Mouse (Mus musculus) kidney, embryonic 14.5 days (tissue): ENCODE results near the gene Ift81. TPM values are rescaled to one million over a fixed set of nuclear protein-coding genes. Genes with fewer than 3 reads are reported as not detected.

Source experiments
- ATAC-seq: fragments of 200-750 bp; cut with Nextera tagmentation; 2 replicates; pipeline ENCODE4 v1.8.0; 2017; ENCODE audit warnings: moderate number of reproducible peaks, mild to moderate bottlenecking, moderate TSS enrichment, moderate library complexity; ENCODE audit not compliant: low FRiP score, low TSS enrichment
- H3K27ac ChIP-seq: fragments of 300-500 bp; sonication (generic); 2 replicates; pipeline ENCODE4 v1.5.1; 2014; ENCODE audit warnings: low read depth, mild to moderate bottlenecking, low read length, moderate library complexity, mixed read lengths
- H3K27me3 ChIP-seq: fragments of 300-500 bp; sonication (generic); 2 replicates; pipeline ENCODE4 v1.6.1; 2014; ENCODE audit warnings: mild to moderate bottlenecking, low read length; ENCODE audit not compliant: control insufficient read depth, insufficient read depth
- H3K36me3 ChIP-seq: fragments of 300-500 bp; sonication (generic); 2 replicates; pipeline ENCODE4 v1.6.1; 2014; ENCODE audit warnings: low read length, mixed read lengths; ENCODE audit not compliant: control insufficient read depth, insufficient read depth
- H3K4me1 ChIP-seq: fragments of 300-500 bp; sonication (generic); 2 replicates; pipeline ENCODE4 v1.6.1; 2014; ENCODE audit warnings: low read length, mixed read lengths; ENCODE audit not compliant: control insufficient read depth, insufficient read depth
- H3K4me2 ChIP-seq: fragments of 300-500 bp; sonication (generic); replicated peaks from 2 replicates; pipeline ENCODE4 v1.6.1; 2014; ENCODE audit warnings: low read depth, mild to moderate bottlenecking, low read length
- H3K4me3 ChIP-seq: fragments of 300-500 bp; sonication (generic); 2 replicates; pipeline ENCODE4 v1.5.1; 2014; ENCODE audit warnings: mild to moderate bottlenecking, low read length
- H3K9ac ChIP-seq: fragments of 300-500 bp; sonication (generic); 2 replicates; pipeline ENCODE4 v1.6.1; 2014; ENCODE audit warnings: low read depth, mild to moderate bottlenecking, low read length, moderate library complexity
- H3K9me3 ChIP-seq: fragments of 300-500 bp; sonication (generic); 2 replicates; pipeline ENCODE4 v1.6.1; 2016; ENCODE audit warnings: low read length; ENCODE audit not compliant: control insufficient read depth
- WGBS: fragments of 180-500 bp; shearing (Covaris S2); extraction: QIAGEN DNeasy Blood & Tissue Kit; methylation state at CpG from one replicate; pipeline ENCODE4 v1.1.7; 2014; 5-methylcytosine and 5-hydroxymethylcytosine counted together
- polyA plus RNA-seq: library from polyadenylated mRNA; unstranded; fragments of >200 nt; fragmentation: Nextera tagmentation; extraction: Ambion mirVana; gene quantifications from 2 replicates; pipeline ENCODE4 v1.2.1, GENCODE M21; 2014

The Ift81 gene
- polyA plus RNA-seq, 1 experiment from 2014 or later, result 46.0 TPM

DNA sequence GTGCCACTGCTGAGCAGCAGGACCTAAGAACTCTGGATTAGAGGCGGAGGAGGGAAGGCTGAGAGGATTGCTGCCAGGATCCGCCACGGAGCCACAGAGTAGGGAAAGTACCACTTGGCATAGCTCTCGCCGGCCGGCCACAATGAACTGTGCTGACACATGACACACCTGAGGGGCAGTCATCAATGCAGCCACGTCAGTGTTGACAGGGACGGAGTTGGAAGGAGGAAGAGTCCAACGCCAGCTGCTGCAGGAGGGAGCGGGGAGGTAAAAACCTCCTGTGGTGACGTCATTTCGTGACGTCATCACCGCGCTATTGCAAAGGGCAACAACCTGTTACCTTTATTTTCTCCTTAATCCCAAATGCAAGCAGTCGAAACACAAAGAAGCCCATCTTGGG, 22.6 kb upstream of the Ift81 start:
- Histone ChIP-seq H3K4me1 (0 out of 2 replicates have a peak, but pooled peaks cover 3% of the 10 kb centered on the region), H3K27ac (no peak overlapping the region), H3K36me3 (no peaks in the 10 kb centered on the region), H3K4me2 (peak overlapping the region; percentile 31), H3K9me3 (no peaks in the 10 kb centered on the region), H3K27me3 (no peaks in the 10 kb centered on the region), H3K4me3 (no peak overlapping the region), H3K9ac (peak overlapping the region; percentile 23; the same call in 1 of the 2 replicates)
- ATAC-seq, result peak; percentile 53
- 41% methylated on average over 16 of the region's 16 CpGs for whole genome bisulfite sequencing

DNA sequence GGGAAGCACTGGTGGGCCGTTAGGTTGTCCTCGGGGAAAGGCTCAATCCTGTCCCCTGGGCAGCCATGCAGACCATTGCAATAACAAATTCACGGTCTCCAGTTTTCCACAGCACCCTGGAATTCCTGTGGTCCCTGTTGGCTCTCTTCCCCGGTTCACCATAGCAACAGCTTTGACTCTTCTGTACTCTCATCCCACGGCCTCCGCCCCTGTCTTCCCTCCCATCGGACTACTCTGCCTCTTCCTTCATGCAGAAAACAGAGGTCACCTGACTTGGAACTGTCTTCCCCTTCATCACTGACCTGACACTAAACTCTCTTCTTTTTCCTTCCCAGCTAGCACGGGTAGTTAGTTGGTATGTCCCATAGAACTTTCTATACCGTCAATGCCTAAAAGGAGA, 22.0 kb upstream of the Ift81 start:
- Histone ChIP-seq H3K36me3 (no peaks in the 10 kb centered on the region), H3K4me2 (no peak overlapping the region), H3K9ac (no peak overlapping the region), H3K4me1 (0 out of 2 replicates have a peak, but pooled peaks cover 3% of the 10 kb centered on the region), H3K27ac (no peak overlapping the region), H3K27me3 (no peaks in the 10 kb centered on the region), H3K4me3 (no peak overlapping the region), H3K9me3 (no peaks in the 10 kb centered on the region)
- peak; percentile 67; the same call in 1 of the 2 replicates for ATAC-seq
- WGBS, result 55% methylated on average over 9 of the region's 9 CpGs

DNA sequence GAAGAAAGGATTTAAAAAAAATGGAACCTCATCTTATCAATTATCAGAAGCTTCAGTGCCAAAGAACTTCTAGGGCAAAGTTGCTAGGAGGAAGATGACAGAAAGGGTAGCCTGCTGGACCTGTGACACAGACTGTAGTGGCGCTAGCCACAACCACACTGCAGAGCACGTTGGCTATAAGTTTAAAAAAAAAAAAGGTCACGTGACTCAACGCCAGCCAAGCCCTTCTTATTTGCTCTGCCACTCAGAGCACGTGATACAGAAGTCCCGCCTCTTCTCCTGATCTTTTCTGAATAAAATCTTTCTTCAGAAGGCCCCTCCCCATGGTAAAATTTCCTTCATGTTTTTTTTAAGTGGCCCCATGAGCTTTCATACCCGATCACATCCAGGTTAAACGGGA, 20.9 kb upstream of the Ift81 start:
- 77% methylated on average over 8 of the region's 8 CpGs for WGBS
- Histone ChIP-seq H3K36me3 (no peaks in the 10 kb centered on the region), H3K4me1 (0 out of 2 replicates have a peak, but pooled peaks cover 3% of the 10 kb centered on the region), H3K4me3 (no peak overlapping the region), H3K4me2 (no peak overlapping the region), H3K9me3 (no peaks in the 10 kb centered on the region), H3K27me3 (no peaks in the 10 kb centered on the region), H3K27ac (no peak overlapping the region), H3K9ac (no peak overlapping the region)
- ATAC-seq, result no peak

DNA sequence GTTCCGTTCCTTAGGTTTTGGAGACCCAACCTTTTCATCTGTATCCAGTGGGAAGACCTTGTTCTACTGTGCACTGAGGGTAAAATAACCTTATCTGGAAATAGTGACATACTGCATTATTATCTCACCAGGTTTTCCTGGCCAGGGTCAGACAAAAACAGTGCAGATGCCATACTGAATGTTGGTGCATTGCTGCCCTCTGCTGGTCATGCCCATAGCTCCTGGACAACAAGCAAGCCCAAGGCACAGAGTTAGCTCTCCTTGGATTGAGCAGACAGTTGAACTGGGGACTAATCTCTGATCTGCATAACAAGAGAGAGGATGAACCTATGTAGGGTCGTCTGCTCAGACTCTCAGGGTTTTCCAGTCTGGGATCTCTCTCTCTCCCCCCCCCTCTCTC, 12.9 kb upstream of the Ift81 start:
- no peak overlapping the region for H3K9ac ChIP-seq
- WGBS, result 47% methylated on average over 2 of the region's 2 CpGs

DNA sequence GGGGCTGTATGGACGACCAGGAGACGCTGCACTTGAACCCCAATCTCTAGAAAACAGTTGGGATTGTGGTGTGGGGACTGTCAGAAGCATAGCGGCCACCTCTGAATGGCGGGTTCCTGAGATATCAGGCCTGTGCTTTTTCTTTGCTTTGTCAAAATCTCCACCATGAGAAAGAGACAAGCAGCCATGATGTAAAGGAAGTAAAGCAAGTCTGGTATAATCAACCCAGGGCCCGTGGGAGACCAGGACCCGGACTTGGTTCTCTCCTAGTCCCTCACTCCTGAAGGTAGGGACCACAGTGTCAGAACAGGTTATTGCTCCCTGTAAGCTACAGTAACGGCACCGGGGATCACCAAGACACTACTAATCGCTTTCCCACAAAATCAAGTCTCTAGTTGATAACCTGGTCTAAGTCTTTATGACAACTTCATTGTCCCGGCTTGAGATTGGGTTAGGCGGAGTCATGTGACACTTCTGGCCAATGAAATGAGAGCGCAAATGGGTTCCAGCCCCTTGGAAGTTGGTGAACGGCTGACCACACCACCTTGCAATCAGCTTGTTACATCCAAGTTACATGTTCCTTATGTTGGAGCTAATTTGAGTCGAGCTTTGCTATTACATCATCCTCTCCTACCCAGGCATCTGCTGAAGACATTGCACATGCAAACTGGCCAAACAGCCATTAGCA, 11.4 kb upstream of the Ift81 start:
- H3K36me3 ChIP-seq, result no peaks in the 10 kb centered on the region
- H3K27ac ChIP-seq, result no peak overlapping the region
- H3K9ac ChIP-seq, result no peak overlapping the region
- H3K4me2 ChIP-seq, result no peak overlapping the region
- H3K27me3 ChIP-seq, result no peaks in the 10 kb centered on the region
- H3K9me3 ChIP-seq, result no peaks in the 10 kb centered on the region
- 87% methylated on average over 14 of the region's 14 CpGs for WGBS
- no peak for ATAC-seq
- H3K4me1 ChIP-seq, result no peaks in the 10 kb centered on the region; the same call in 1 of the 2 replicates
- H3K4me3 ChIP-seq, result no peak overlapping the region

More for the DNA sequence above, 12.9 kb upstream of the Ift81 start:
- H3K4me2 ChIP-seq, result no peak overlapping the region
- no peaks in the 10 kb centered on the region for H3K36me3 ChIP-seq
- no peaks in the 10 kb centered on the region for H3K27me3 ChIP-seq
- H3K9me3 ChIP-seq, result no peaks in the 10 kb centered on the region
- peak; percentile 83 for ATAC-seq
- no peak overlapping the region for H3K27ac ChIP-seq
- no peaks in the 10 kb centered on the region for H3K4me1 ChIP-seq
- H3K4me3 ChIP-seq, result no peak overlapping the region

DNA sequence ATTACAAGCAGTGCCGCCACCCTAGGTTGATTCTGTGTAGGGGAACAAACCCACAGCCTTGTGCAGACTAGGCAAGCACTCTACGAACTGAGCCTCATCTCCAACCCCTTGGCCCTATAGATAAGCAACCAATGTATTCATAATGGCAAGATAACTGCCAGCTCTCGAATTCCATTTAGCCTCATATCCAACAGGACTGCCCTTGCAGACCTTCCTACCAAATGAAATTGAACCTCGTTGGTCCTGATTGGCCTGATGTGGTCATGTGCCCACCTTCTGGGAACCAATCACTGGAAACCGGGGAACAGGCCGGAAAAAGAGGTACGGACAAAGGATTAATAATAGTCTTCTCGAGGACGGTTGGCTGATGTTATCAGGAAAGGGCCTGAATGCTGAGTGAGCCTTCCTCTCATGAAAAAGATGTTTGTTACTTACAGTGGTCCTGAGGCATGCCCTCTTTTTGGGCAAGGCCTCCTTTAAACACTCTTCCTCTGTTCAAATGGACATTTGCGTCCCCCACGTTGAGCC, 10.7 kb upstream of the Ift81 start:
- Histone ChIP-seq H3K4me2 (no peak overlapping the region), H3K27me3 (no peaks in the 10 kb centered on the region), H3K4me1 (no peaks in the 10 kb centered on the region; the same call in 1 of the 2 replicates), H3K9me3 (no peaks in the 10 kb centered on the region), H3K36me3 (no peaks in the 10 kb centered on the region), H3K4me3 (no peak overlapping the region), H3K9ac (no peak overlapping the region), H3K27ac (no peak overlapping the region)
- no peak for ATAC-seq
- WGBS, result 86% methylated on average over 11 of the region's 11 CpGs

DNA sequence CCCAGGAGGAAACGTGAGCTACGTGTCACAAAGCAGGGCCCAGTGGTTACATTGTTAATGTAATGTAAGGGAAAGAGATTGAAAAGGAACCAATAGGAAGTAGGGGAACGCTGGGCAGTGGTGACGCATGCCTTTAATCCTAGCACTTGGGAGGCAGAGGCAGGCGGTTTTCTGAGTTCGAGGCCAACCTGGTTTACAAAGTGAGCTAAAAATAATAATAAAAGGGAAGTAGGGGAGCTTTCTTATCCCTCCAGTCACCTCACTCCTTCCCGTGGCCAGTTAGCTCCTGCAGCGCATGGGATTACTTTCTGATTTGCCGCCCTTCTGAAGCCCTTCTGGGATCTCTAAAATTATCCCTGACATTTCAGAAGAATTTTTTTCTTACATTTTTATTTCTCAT, 9.5 kb upstream of the Ift81 start:
- Histone ChIP-seq H3K9ac (no peak overlapping the region), H3K27ac (no peak overlapping the region), H3K4me3 (no peak overlapping the region), H3K9me3 (no peaks in the 10 kb centered on the region), H3K27me3 (no peaks in the 10 kb centered on the region), H3K4me1 (no peaks in the 10 kb centered on the region; the same call in 1 of the 2 replicates), H3K36me3 (no peaks in the 10 kb centered on the region), H3K4me2 (no peak overlapping the region)
- no peak for ATAC-seq
- 88% methylated on average over 9 of the region's 9 CpGs for WGBS

DNA sequence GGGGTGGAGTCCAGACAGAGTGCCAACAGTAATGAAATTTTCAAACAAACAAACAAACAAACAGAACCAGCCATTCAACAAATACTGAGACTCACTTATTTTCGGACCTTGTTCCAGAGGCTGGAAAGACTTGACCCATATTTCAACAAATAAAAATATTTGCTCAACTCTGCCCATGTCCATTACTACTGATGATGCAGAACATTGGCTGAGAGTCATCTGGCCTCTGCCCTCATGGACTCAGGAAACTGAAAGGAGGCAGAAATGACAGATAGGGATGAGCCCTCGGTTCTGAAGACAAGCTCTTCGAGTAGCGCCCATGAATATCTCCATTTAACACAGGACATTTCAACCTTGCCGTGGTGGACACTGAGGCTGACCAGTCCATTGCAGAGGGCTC, 8.2 kb upstream of the Ift81 start:
- Histone ChIP-seq H3K27ac (no peak overlapping the region; the same call in 1 of the 2 replicates), H3K4me3 (no peak overlapping the region), H3K9me3 (no peaks in the 10 kb centered on the region), H3K9ac (no peak overlapping the region), H3K27me3 (no peaks in the 10 kb centered on the region), H3K4me1 (no peaks in the 10 kb centered on the region; the same call in 1 of the 2 replicates), H3K4me2 (no peak overlapping the region), H3K36me3 (no peaks in the 10 kb centered on the region)
- 94% methylated on average over 5 of the region's 5 CpGs for WGBS
- no peak for ATAC-seq

DNA sequence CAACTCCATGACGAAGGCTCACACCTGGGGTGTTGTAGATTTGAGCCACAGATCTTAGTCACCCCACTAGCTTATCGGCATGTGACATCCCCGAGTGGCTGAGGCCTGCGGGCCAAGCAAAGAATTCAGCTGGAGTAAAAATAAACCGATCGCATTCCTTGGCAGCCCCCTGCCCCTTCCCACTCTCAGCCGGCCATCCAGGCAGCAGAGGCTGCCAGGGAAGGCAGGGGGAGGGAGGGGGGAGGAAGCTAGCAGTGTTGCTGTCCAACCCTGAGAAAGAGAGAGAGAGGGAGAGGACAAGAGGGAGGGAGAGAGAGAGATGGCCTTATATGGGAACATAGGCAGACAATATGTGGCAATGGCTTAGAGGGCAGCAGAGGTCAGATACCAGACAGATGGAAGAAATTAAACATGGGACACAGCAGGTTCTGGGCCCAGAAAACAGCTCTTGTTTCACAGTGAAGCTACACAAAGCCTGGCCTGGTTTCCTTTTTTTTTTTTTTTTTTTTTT, 7.1 kb upstream of the Ift81 start:
- Histone ChIP-seq H3K9me3 (no peaks in the 10 kb centered on the region), H3K27me3 (no peaks in the 10 kb centered on the region), H3K4me2 (no peak overlapping the region), H3K4me1 (no peaks in the 10 kb centered on the region; the same call in 1 of the 2 replicates), H3K36me3 (no peaks in the 10 kb centered on the region), H3K27ac (peak overlapping the region; percentile 77; the same call in 1 of the 2 replicates), H3K4me3 (no peak overlapping the region), H3K9ac (no peak overlapping the region)
- peak; percentile 80; the same call in 1 of the 2 replicates for ATAC-seq
- WGBS, result 10% methylated on average over 7 of the region's 7 CpGs
